Mouse (Mus musculus) embryonic fibroblast, embryonic 13.5 days (primary cell): ENCODE results near the gene Tff1. TPM values are rescaled to one million over a fixed set of nuclear protein-coding genes. Genes with fewer than 3 reads are reported as not detected.
A peak's percentile ranks its signal among the peaks of the same experiment; 100 is the strongest.

ENCODE experiments used
- H3K27ac ChIP-seq: 2 replicates; pipeline ENCODE4 v1.5.1; 2012; ENCODE audit warnings: low read length, control low read depth, inconsistent platforms; ENCODE audit not compliant: insufficient read depth
- H3K4me1 ChIP-seq: 2 replicates; pipeline ENCODE4 v1.6.1; 2011; ENCODE audit warnings: low read length; ENCODE audit not compliant: control insufficient read depth, insufficient read depth
- H3K4me3 ChIP-seq: 2 replicates; pipeline ENCODE4 v1.5.1; 2011; ENCODE audit warnings: mild to moderate bottlenecking, control low read depth, low read length; ENCODE audit not compliant: insufficient read depth
- CTCF ChIP-seq: IDR thresholded peaks from 2 replicates; pipeline ENCODE4 v1.5.1; 2011; ENCODE audit warnings: mild to moderate bottlenecking, control low read depth, low read length, moderate library complexity, borderline replicate concordance; ENCODE audit not compliant: insufficient read depth
- POLR2A ChIP-seq: IDR thresholded peaks from 2 replicates; pipeline ENCODE4 v1.6.1; 2011; ENCODE audit warnings: low read depth, mild to moderate bottlenecking, control low read depth, low read length, moderate library complexity
- polyA plus RNA-seq: library from polyadenylated mRNA; stranded (reverse); fragments of >200 nt; gene quantifications from 2 replicates; pipeline ENCODE4 v1.2.4, GENCODE M21; 2011; ENCODE audit warnings: low read depth; ENCODE audit not compliant: missing spikeins, insufficient read length

Tff1 gene
- polyA plus RNA-seq, 1 experiment: not detected

DNA sequence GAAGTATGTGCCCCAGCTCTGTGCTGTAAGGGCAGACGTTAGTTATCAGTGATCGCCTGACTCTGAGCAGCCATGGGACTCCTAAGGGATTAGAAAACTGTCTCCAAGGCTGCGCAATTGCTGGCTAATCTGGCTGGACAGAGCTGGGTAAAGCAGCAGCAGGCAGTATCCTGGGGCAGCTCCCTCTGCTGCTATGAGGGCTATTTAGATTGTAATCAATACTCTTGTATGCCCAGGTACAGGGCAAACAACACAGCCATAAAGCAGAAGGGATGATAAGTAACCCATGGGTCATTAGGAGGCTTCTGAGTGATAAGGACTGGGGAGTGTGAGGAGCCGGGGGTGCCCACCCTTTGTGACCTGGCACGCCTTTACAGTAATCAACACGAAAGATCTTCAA lies 30.2 kb downstream of the Tff1 start:
- TF ChIP-seq POLR2A: no peak
- TF ChIP-seq CTCF: no peak
- no peak overlapping the region for H3K4me3 ChIP-seq
- no peak overlapping the region for H3K27ac ChIP-seq
- no peaks in the 10 kb centered on the region for H3K4me1 ChIP-seq

- TF ChIP-seq POLR2A (no peak), CTCF (no peak)
- H3K27ac ChIP-seq: no peak overlapping the region
- no peaks in the 10 kb centered on the region for H3K4me1 ChIP-seq
Observed at GRCm38 (mm10) chr17:31133776-31134175, 31.3 kb downstream of the Tff1 start.

GRCm38 (mm10) chr17:31131269-31131821 lies 33.7 kb downstream of the Tff1 start:
- Histone ChIP-seq H3K4me1 (no peaks in the 10 kb centered on the region), H3K27ac (no peak overlapping the region), H3K4me3 (no peak overlapping the region)
- TF ChIP-seq POLR2A: no peak
- TF ChIP-seq CTCF: no peak

More at GRCm38 (mm10) chr17:31133776-31134175, 31.3 kb downstream of the Tff1 start:
- H3K4me3 ChIP-seq: no peak overlapping the region

DNA sequence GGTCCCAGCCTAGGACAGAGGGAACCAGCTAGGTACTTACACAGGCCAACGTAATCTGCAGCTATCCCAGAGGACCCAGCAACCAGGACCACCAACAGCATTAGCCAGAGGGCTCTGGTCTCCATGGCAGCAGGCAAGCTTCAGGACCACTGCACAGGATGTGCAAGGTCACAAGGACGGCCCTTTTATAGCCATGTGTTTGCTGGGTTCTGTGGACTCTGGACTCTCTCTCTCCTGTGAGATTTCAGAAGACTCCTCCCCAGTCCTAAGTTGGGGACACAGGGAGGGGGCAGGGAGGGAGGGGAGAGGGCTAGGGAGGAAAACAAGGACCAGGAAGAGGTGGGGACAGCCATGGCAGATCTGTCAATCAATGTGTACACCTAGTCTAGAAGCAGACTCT lies 35.6 kb downstream of the Tff1 start, which contains the start of gene Tff3:
TSS of gene Tff3 (minus strand) at position 195 of the 400 bp plus-strand sequence.
- Histone ChIP-seq H3K4me3 (no peak within 1 kb of the TSS), H3K27ac (no peak within 1 kb of the TSS), H3K4me1 (no peaks in the 10 kb centered on the region)
- TF ChIP-seq CTCF (no peak), POLR2A (no peak)

DNA sequence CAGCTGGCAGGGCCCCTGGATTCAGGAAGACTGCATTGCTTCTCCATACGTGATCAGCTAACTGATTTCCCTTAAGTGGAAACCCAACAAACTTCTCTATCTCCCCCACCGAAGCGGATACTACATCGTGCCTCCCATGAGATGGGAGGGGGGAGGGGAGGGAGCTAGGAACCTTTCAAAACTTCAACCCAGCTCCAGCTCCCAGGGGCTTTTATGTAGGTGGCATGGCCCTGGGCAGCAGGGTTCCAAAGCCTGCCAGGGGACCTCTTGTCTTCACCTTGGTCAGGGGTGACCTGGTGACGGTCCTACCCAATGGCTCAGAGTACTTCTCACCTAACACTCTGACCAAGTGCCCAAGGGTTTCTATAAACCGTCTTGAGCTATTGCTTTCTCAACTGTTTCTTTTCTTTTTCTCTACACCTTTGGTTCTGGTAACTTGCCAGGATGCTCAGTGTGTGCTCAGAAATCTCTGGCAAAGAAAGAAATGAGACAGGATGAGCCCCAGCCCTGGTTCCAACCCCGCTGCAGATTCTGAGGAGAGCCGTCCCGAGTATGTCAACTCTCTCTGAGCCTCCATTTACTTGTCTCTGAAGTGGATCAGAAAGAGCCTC lies 36.3 kb downstream of the Tff1 start:
- TF ChIP-seq POLR2A (no peak), CTCF (no peak)
- H3K4me1 ChIP-seq: no peaks in the 10 kb centered on the region
- no peak overlapping the region for H3K4me3 ChIP-seq
- H3K27ac ChIP-seq: no peak overlapping the region

GRCm38 (mm10) chr17:31125548-31126266 lies 39.4 kb downstream of the Tff1 start:
- Histone ChIP-seq H3K27ac (no peak overlapping the region), H3K4me3 (no peak overlapping the region), H3K4me1 (no peaks in the 10 kb centered on the region)
- no peak for TF ChIP-seq POLR2A
- no peak for TF ChIP-seq CTCF

- Histone ChIP-seq H3K4me3 (no peak overlapping the region), H3K27ac (no peak overlapping the region), H3K4me1 (no peaks in the 10 kb centered on the region)
- no peak for TF ChIP-seq POLR2A
- peak; percentile 77 for TF ChIP-seq CTCF
Observed at GRCm38 (mm10) chr17:31121975-31122374, 43.1 kb downstream of the Tff1 start.

GRCm38 (mm10) chr17:31119429-31119828 lies 45.6 kb downstream of the Tff1 start:
- no peak for TF ChIP-seq POLR2A
- peak; percentile 94 for TF ChIP-seq CTCF
- Histone ChIP-seq H3K27ac (no peak overlapping the region), H3K4me3 (no peak overlapping the region), H3K4me1 (no peaks in the 10 kb centered on the region)

DNA sequence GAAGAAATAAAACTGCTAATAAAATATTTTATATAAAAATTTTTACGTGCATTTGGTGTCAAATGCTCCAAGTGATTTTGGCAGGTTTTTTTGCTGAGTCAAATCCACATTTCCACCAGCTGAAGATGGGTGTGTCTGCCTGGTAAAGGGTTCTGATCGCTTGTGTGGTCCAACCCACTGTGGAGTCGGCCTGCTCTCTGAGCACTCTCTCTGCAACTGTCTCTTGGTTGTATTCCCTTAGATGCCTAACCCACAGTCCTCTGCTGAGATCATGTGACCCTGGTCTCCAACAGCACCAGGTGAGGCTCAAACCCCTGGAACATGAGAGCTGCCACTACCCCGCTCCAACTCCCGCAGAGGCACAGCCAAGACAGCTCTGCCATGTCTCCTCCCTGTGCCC lies 47.1 kb downstream of the Tff1 start:
- TF ChIP-seq POLR2A (no peak), CTCF (no peak)
- H3K4me1 ChIP-seq: no peaks in the 10 kb centered on the region
- no peak overlapping the region for H3K4me3 ChIP-seq
- H3K27ac ChIP-seq: no peak overlapping the region

- Histone ChIP-seq H3K4me3 (no peak overlapping the region), H3K4me1 (no peaks in the 10 kb centered on the region), H3K27ac (no peak overlapping the region)
- TF ChIP-seq CTCF (no peak), POLR2A (no peak)
Observed at GRCm38 (mm10) chr17:31116063-31116462, 49.0 kb downstream of the Tff1 start.
